Mouse (Mus musculus): ENCODE measurements around the gene Eif2b3. TPM values are rescaled to one million over a fixed set of nuclear protein-coding genes. Genes with fewer than 3 reads are reported as not detected.

Gene Eif2b3
- polyA plus RNA-seq, 1 experiment = 73.3 TPM

GRCm38 (mm10) chr4:116999513-117000154 is 19.6 kb upstream of the Eif2b3 start:
- Histone ChIP-seq H3K4me3 (ENCODE audit: low read depth, low read length) (no peak overlapping the region), H3K27ac (ENCODE audit: insufficient read depth, low read length) (no peak overlapping the region), H3K9ac (ENCODE audit: low read depth, poor library complexity, severe bottlenecking) (no peak overlapping the region), H3K36me3 (ENCODE audit: control insufficient read depth, insufficient read depth, low read length, poor library complexity, severe bottlenecking) (no peaks in the 10 kb centered on the region), H3K27me3 (ENCODE audit: control insufficient read depth, insufficient read depth, low read length, poor library complexity, severe bottlenecking) (no peaks in the 10 kb centered on the region), H3K9me3 (replicated peaks; ENCODE audit: control insufficient read depth, insufficient read depth, low read length, poor library complexity, severe bottlenecking) (no peaks in the 10 kb centered on the region), H3K4me1 (ENCODE audit: control insufficient read depth, insufficient read depth, low read length) (no peaks in the 10 kb centered on the region)
- TF ChIP-seq POLR2A (IDR thresholded peaks at IDR 0.05; ENCODE audit: insufficient read depth, low read length) = no peak
- no peak for TF ChIP-seq EP300 (IDR thresholded peaks at IDR 0.05; ENCODE audit: insufficient read depth, low read depth, low read length)
- TF ChIP-seq CTCF (IDR thresholded peaks at IDR 0.05; ENCODE audit: low read depth, low read length) = no peak

GRCm38 (mm10) chr4:117001957-117002356 is 17.2 kb upstream of the Eif2b3 start:
- Histone ChIP-seq H3K4me1 (ENCODE audit: control insufficient read depth, insufficient read depth, low read length) (no peaks in the 10 kb centered on the region), H3K9ac (ENCODE audit: low read depth, poor library complexity, severe bottlenecking) (no peak overlapping the region), H3K36me3 (ENCODE audit: control insufficient read depth, insufficient read depth, low read length, poor library complexity, severe bottlenecking) (no peaks in the 10 kb centered on the region), H3K4me3 (ENCODE audit: low read depth, low read length) (no peak overlapping the region), H3K27ac (ENCODE audit: insufficient read depth, low read length) (no peak overlapping the region), H3K27me3 (ENCODE audit: control insufficient read depth, insufficient read depth, low read length, poor library complexity, severe bottlenecking) (no peaks in the 10 kb centered on the region), H3K9me3 (replicated peaks; ENCODE audit: control insufficient read depth, insufficient read depth, low read length, poor library complexity, severe bottlenecking) (no peaks in the 10 kb centered on the region)
- no peak for TF ChIP-seq POLR2A (IDR thresholded peaks at IDR 0.05; ENCODE audit: insufficient read depth, low read length)

GRCm38 (mm10) chr4:117002543-117003521 is 16.4 kb upstream of the Eif2b3 start:
- Histone ChIP-seq H3K27ac (ENCODE audit: insufficient read depth, low read length) (no peak overlapping the region), H3K4me3 (ENCODE audit: low read depth, low read length) (peak overlapping the region; percentile 37), H3K9ac (ENCODE audit: low read depth, poor library complexity, severe bottlenecking) (peak overlapping the region; percentile 37), H3K9me3 (replicated peaks; ENCODE audit: control insufficient read depth, insufficient read depth, low read length, poor library complexity, severe bottlenecking) (no peaks in the 10 kb centered on the region), H3K4me1 (ENCODE audit: control insufficient read depth, insufficient read depth, low read length) (no peaks in the 10 kb centered on the region), H3K36me3 (ENCODE audit: control insufficient read depth, insufficient read depth, low read length, poor library complexity, severe bottlenecking) (no peaks in the 10 kb centered on the region), H3K27me3 (ENCODE audit: control insufficient read depth, insufficient read depth, low read length, poor library complexity, severe bottlenecking) (no peaks in the 10 kb centered on the region)
- TF ChIP-seq CTCF (IDR thresholded peaks at IDR 0.05; ENCODE audit: low read depth, low read length) (peak; percentile 79), EP300 (IDR thresholded peaks at IDR 0.05; ENCODE audit: insufficient read depth, low read depth, low read length) (no peak)

- no peak for TF ChIP-seq CTCF (IDR thresholded peaks at IDR 0.05; ENCODE audit: low read depth, low read length)
- TF ChIP-seq EP300 (IDR thresholded peaks at IDR 0.05; ENCODE audit: insufficient read depth, low read depth, low read length) = no peak
- no peak for TF ChIP-seq POLR2A (IDR thresholded peaks at IDR 0.05; ENCODE audit: insufficient read depth, low read length)
- H3K27ac ChIP-seq (ENCODE audit: insufficient read depth, low read length) = no peak overlapping the region
- H3K4me1 ChIP-seq (ENCODE audit: control insufficient read depth, insufficient read depth, low read length) = no peaks in the 10 kb centered on the region
- H3K27me3 ChIP-seq (ENCODE audit: control insufficient read depth, insufficient read depth, low read length, poor library complexity, severe bottlenecking) = no peaks in the 10 kb centered on the region
- no peak overlapping the region for H3K4me3 ChIP-seq (ENCODE audit: low read depth, low read length)
- no peaks in the 10 kb centered on the region for H3K9me3 ChIP-seq (replicated peaks; ENCODE audit: control insufficient read depth, insufficient read depth, low read length, poor library complexity, severe bottlenecking)
- no peaks in the 10 kb centered on the region for H3K36me3 ChIP-seq (ENCODE audit: control insufficient read depth, insufficient read depth, low read length, poor library complexity, severe bottlenecking)
- H3K9ac ChIP-seq (ENCODE audit: low read depth, poor library complexity, severe bottlenecking) = no peak overlapping the region
Measured at GRCm38 (mm10) chr4:117004649-117005048, 14.6 kb upstream of the Eif2b3 start.

- TF ChIP-seq EP300 (IDR thresholded peaks at IDR 0.05; ENCODE audit: insufficient read depth, low read depth, low read length) = no peak
- no peak for TF ChIP-seq CTCF (IDR thresholded peaks at IDR 0.05; ENCODE audit: low read depth, low read length)
- TF ChIP-seq POLR2A (IDR thresholded peaks at IDR 0.05; ENCODE audit: insufficient read depth, low read length) = no peak
- Histone ChIP-seq H3K27me3 (ENCODE audit: control insufficient read depth, insufficient read depth, low read length, poor library complexity, severe bottlenecking) (no peaks in the 10 kb centered on the region), H3K36me3 (ENCODE audit: control insufficient read depth, insufficient read depth, low read length, poor library complexity, severe bottlenecking) (no peaks in the 10 kb centered on the region), H3K9ac (ENCODE audit: low read depth, poor library complexity, severe bottlenecking) (no peak overlapping the region), H3K9me3 (replicated peaks; ENCODE audit: control insufficient read depth, insufficient read depth, low read length, poor library complexity, severe bottlenecking) (no peaks in the 10 kb centered on the region), H3K4me1 (ENCODE audit: control insufficient read depth, insufficient read depth, low read length) (no peaks in the 10 kb centered on the region), H3K4me3 (ENCODE audit: low read depth, low read length) (no peak overlapping the region), H3K27ac (ENCODE audit: insufficient read depth, low read length) (no peak overlapping the region)
Measured at GRCm38 (mm10) chr4:117005611-117006400, 13.4 kb upstream of the Eif2b3 start.

All from ES-Bruce4 (cell line).